Mouse (Mus musculus) MEL (cell line): ENCODE data around the gene Nsd1. TPM values are rescaled to one million over a fixed set of nuclear protein-coding genes. Genes with fewer than 3 reads are reported as not detected.

Source experiments
- DNase-seq: peaks from one replicate; pipeline ENCODE4 v3.0.0; 2011; ENCODE audit warnings: low read depth, low spot score
- H3K27ac ChIP-seq: 2 replicates; pipeline ENCODE4 v1.5.1; 2012; ENCODE audit warnings: low read depth, mild to moderate bottlenecking, control low read depth, low read length, moderate library complexity; ENCODE audit not compliant: control insufficient read depth
- H3K27me3 ChIP-seq, 2 experiments: fragments of 150-350 bp in 1 of 2; sonication (generic) in 1 of 2; 2 replicates each; pipeline ENCODE4 v1.6.1; 2012; ENCODE audit warnings: low read length in 2 of 2, mild to moderate bottlenecking in 2 of 2, improper control_type of control experiment in 1 of 2, moderate library complexity in 1 of 2; ENCODE audit not compliant: insufficient read depth in 2 of 2, control insufficient read depth in 1 of 2
- H3K36me3 ChIP-seq, 2 experiments: 2 replicates each; pipeline ENCODE4 v1.6.1; 2012 to 2014; ENCODE audit warnings: low read length in 2 of 2, improper control_type of control experiment in 1 of 2, inconsistent platforms in 1 of 2, mild to moderate bottlenecking in 1 of 2; ENCODE audit not compliant: insufficient read depth in 2 of 2, control insufficient read depth in 1 of 2
- H3K4me1 ChIP-seq, 2 experiments: fragments of 150-350 bp in 1 of 2; sonication (generic) in 1 of 2; 2 replicates each; pipeline ENCODE4 v1.6.1; 2012; ENCODE audit warnings: low read length in 2 of 2, improper control_type of control experiment in 1 of 2, mild to moderate bottlenecking in 1 of 2; ENCODE audit not compliant: insufficient read depth in 2 of 2, control insufficient read depth in 1 of 2
- H3K4me3 ChIP-seq, 2 experiments: fragments of 150-350 bp in 1 of 2; sonication (generic) in 1 of 2; 2 replicates each; pipeline ENCODE4 v1.5.1; 2012; ENCODE audit warnings: low read depth in 2 of 2, low read length in 2 of 2, mild to moderate bottlenecking in 2 of 2, moderate library complexity in 2 of 2, control low read depth in 1 of 2, improper control_type of control experiment in 1 of 2; ENCODE audit not compliant: control insufficient read depth in 1 of 2, insufficient read depth in 1 of 2
- H3K79me2 ChIP-seq: 2 replicates; pipeline ENCODE4 v1.6.1; 2012; ENCODE audit warnings: mild to moderate bottlenecking, low read length, moderate library complexity; ENCODE audit not compliant: control insufficient read depth, poor library complexity, insufficient read depth
- H3K9ac ChIP-seq: 2 replicates; pipeline ENCODE4 v1.6.1; 2012; ENCODE audit warnings: low read depth, mild to moderate bottlenecking, control low read depth, low read length, moderate library complexity; ENCODE audit not compliant: control insufficient read depth, poor library complexity, severe bottlenecking
- H3K9me3 ChIP-seq: fragments of 150-350 bp; sonication (generic); replicated peaks from 2 replicates; pipeline ENCODE4 v1.6.1; 2012; ENCODE audit warnings: mild to moderate bottlenecking, low read length, improper control_type of control experiment, moderate library complexity; ENCODE audit not compliant: insufficient read depth
- BHLHE40 ChIP-seq: IDR thresholded peaks from 2 replicates; pipeline ENCODE4 v1.6.1; 2012; ENCODE audit warnings: low read depth, mild to moderate bottlenecking, inconsistent platforms, low read length, improper control_type of control experiment, borderline replicate concordance
- CHD1 ChIP-seq: IDR thresholded peaks from 2 replicates; pipeline ENCODE4 v1.6.1; 2012; ENCODE audit warnings: low read depth, mild to moderate bottlenecking, inconsistent platforms, low read length, improper control_type of control experiment
- EP300 ChIP-seq, 2 experiments: IDR thresholded peaks; 2 replicates each; pipeline ENCODE4 v1.6.1; 2011; ENCODE audit warnings: improper control_type of control experiment in 2 of 2, low read length in 2 of 2, low read depth in 1 of 2, mild to moderate bottlenecking in 1 of 2
- ETS1 ChIP-seq: IDR thresholded peaks from 2 replicates; pipeline ENCODE4 v1.6.1; 2012; ENCODE audit warnings: low read depth, mild to moderate bottlenecking, inconsistent platforms, low read length, improper control_type of control experiment, moderate library complexity
- GATA1 ChIP-seq: IDR thresholded peaks from 2 replicates; pipeline ENCODE4 v1.6.1; 2011; ENCODE audit warnings: low read depth, low read length, improper control_type of control experiment
- HCFC1 ChIP-seq: IDR thresholded peaks from 2 replicates; pipeline ENCODE4 v1.6.1; 2012; ENCODE audit warnings: low read depth, mild to moderate bottlenecking, inconsistent platforms, low read length, improper control_type of control experiment, moderate library complexity
- JUND ChIP-seq: IDR thresholded peaks from 2 replicates; pipeline ENCODE4 v1.6.1; 2011; ENCODE audit warnings: low read depth, mild to moderate bottlenecking, improper control_type of control experiment, low read length
- MXI1 ChIP-seq: IDR thresholded peaks from 2 replicates; pipeline ENCODE4 v1.6.1; 2011; ENCODE audit warnings: mild to moderate bottlenecking, low read depth, low read length, improper control_type of control experiment
- MYB ChIP-seq: IDR thresholded peaks from 2 replicates; pipeline ENCODE4 v1.6.1; 2011; ENCODE audit warnings: mild to moderate bottlenecking, low read depth, low read length, improper control_type of control experiment
- NELFE ChIP-seq: IDR thresholded peaks from 2 replicates; pipeline ENCODE4 v1.6.1; 2011; ENCODE audit warnings: low read depth, low read length, improper control_type of control experiment
- NRF1 ChIP-seq: IDR thresholded peaks from 2 replicates; pipeline ENCODE4 v1.6.1; 2014; ENCODE audit warnings: low read depth, mild to moderate bottlenecking, inconsistent platforms, low read length, improper control_type of control experiment, moderate library complexity; ENCODE audit not compliant: poor library complexity, insufficient read depth, severe bottlenecking
- RAD21 ChIP-seq: IDR thresholded peaks from 2 replicates; pipeline ENCODE4 v1.6.1; 2011; ENCODE audit warnings: mild to moderate bottlenecking, low read depth, low read length, improper control_type of control experiment
- TBP ChIP-seq: IDR thresholded peaks from 2 replicates; pipeline ENCODE4 v1.8.0; 2011; ENCODE audit warnings: low read depth, low read length, improper control_type of control experiment
- UBTF ChIP-seq: IDR thresholded peaks from 2 replicates; pipeline ENCODE4 v1.6.1; 2012; ENCODE audit warnings: low read depth, mild to moderate bottlenecking, inconsistent platforms, low read length, improper control_type of control experiment, moderate library complexity, borderline replicate concordance; ENCODE audit not compliant: insufficient read depth
- USF1 ChIP-seq: IDR thresholded peaks from 2 replicates; pipeline ENCODE4 v1.6.1; 2014; ENCODE audit warnings: low read depth, mild to moderate bottlenecking, inconsistent platforms, low read length, improper control_type of control experiment, moderate library complexity
- ZMIZ1 ChIP-seq: IDR thresholded peaks from 2 replicates; pipeline ENCODE4 v1.6.1; 2012; ENCODE audit warnings: low read depth, mild to moderate bottlenecking, inconsistent platforms, low read length, improper control_type of control experiment, moderate library complexity
- polyA plus RNA-seq, 2 experiments: library from polyadenylated mRNA; stranded (reverse) in 1 of 2; unstranded in 1 of 2; fragments of >175 nt in 1 of 2; fragments of >200 nt in 1 of 2; gene quantifications; 2 replicates each; pipeline versions ENCODE4 v1.2.1 to v1.2.4; 2012; ENCODE audit warnings: low replicate concordance in 2 of 2, low read depth in 1 of 2; ENCODE audit not compliant: insufficient read length in 2 of 2, insufficient read depth in 1 of 2, missing spikeins in 1 of 2
- total RNA-seq: library from RNA; depleted of rRNA; stranded (reverse); fragments of 300-350 nt; gene quantifications from 2 replicates; pipeline ENCODE4 v1.2.3, GENCODE M21; 2012

Gene Nsd1
- total and polyA plus RNA-seq, 3 experiments = 6.3 to 59.3 (median 10.0) TPM

DNA sequence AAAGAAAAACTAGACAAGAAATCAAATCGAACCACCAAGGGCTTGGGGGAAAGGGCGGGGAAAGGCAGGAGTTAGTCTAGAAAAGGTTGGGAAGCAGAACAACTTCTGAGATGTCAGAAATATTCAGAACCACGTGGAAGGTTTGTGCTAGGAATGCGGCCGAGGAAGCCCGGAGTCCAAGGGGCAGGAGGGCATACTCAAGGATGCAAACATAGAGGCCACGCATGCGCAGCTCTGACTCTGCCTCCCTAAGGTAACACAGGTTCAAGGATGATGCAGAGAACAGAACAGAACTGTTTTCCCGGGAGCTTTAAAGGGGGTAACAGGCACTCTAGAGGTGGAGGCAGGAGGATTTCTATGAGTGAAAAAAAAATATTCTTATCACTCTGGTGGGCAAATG, 5.8 kb upstream of the Nsd1 start:
- Histone ChIP-seq H3K36me3 (peaks cover 0 to 4% of the 10 kb centered on the region in 2 experiments; a peak in 1 of 4 replicates), H3K9ac (no peak overlapping the region), H3K9me3 (no peaks in the 10 kb centered on the region), H3K4me1 (peaks cover 0 to 4% of the 10 kb centered on the region in 2 experiments; a peak in 1 of 4 replicates), H3K4me3 (no peak overlapping the region), H3K79me2 (no peaks in the 10 kb centered on the region), H3K27ac (no peak overlapping the region), H3K27me3 (no peaks in the 10 kb centered on the region)
- TF ChIP-seq CHD1 (no peak), NRF1 (no peak), USF1 (no peak), TBP (no peak), NELFE (no peak), RAD21 (no peak)
- no peak for DNase-seq

- DNase-seq = no peak
- no peak overlapping the region for H3K27ac ChIP-seq
- no peaks in the 10 kb centered on the region for H3K27me3 ChIP-seq
- peaks cover 0 to 4% of the 10 kb centered on the region in 2 experiments; a peak in 1 of 4 replicates for H3K4me1 ChIP-seq
- H3K79me2 ChIP-seq = no peaks in the 10 kb centered on the region
- no peak overlapping the region for H3K4me3 ChIP-seq
- no peaks in the 10 kb centered on the region for H3K9me3 ChIP-seq
- TF ChIP-seq GATA1 (no peak), MXI1 (no peak), ZMIZ1 (no peak), NRF1 (no peak), ETS1 (no peak), EP300 (IDR thresholded peaks at IDR 0.05; ENCODE audit: low read depth in 1 of 2, low read length in 2 of 2) (no peak), HCFC1 (no peak)
- peaks cover 0 to 4% of the 10 kb centered on the region in 2 experiments; a peak in 1 of 4 replicates for H3K36me3 ChIP-seq
- H3K9ac ChIP-seq = no peak overlapping the region
These were observed 4.8 kb upstream of the Nsd1 start for GRCm38 (mm10) chr13:55204667-55205389.

- Histone ChIP-seq H3K27ac (no peak overlapping the region), H3K4me1 (peaks cover 0 to 4% of the 10 kb centered on the region in 2 experiments; a peak in 1 of 4 replicates), H3K4me3 (no peak overlapping the region), H3K79me2 (no peaks in the 10 kb centered on the region), H3K9ac (no peak overlapping the region), H3K36me3 (peaks cover 0 to 4% of the 10 kb centered on the region in 2 experiments; a peak in 1 of 4 replicates), H3K27me3 (no peaks in the 10 kb centered on the region), H3K9me3 (no peaks in the 10 kb centered on the region)
- no peak for TF ChIP-seq BHLHE40
- no peak for TF ChIP-seq GATA1
- no peak for TF ChIP-seq HCFC1
- no peak for TF ChIP-seq CHD1
- TF ChIP-seq JUND = no peak
- TF ChIP-seq TBP = no peak
- TF ChIP-seq USF1 = no peak
- TF ChIP-seq UBTF = no peak
- TF ChIP-seq MYB = no peak
- no peak for DNase-seq
These were observed 4.0 kb upstream of the Nsd1 start for GRCm38 (mm10) chr13:55205448-55206205.
